In genomic region chr11:118326491-118326890, GRCm38 (mm10) we compare ENCODE assay signal across 12 mouse cellular contexts. TPM values are rescaled to one million over a fixed set of nuclear protein-coding genes. Genes with fewer than 3 reads are reported as not detected.
DNase-seq lines count a peak whose midpoint lies in the region; ATAC-seq and TF ChIP-seq lines count a peak whose summit lies in the region.
"Had no signal": no experiment of that assay in that cellular context is flagged by ENCODE, and none has a peak within 500 bp of the region (broad histone marks: within the 10 kb centered on the region; RNA-seq: fewer than 3 reads in every experiment).

No protein-coding gene starts in this region.

- no peak for DNase-seq in midbrain, embryonic 10.5 days (ENCODE audit: low spot score)
- DNase-seq in hindbrain, postnatal 0 days (ENCODE audit: low spot score) = no peak
- no peak for DNase-seq in right cerebral cortex, postnatal 10 days (ENCODE audit: low spot score in 2 of 2)
- no peak for DNase-seq in lung, adult 18-20 months
- DNase-seq: thymus, adult 18-20 months had no signal

- no peak overlapping the region for H3K9ac ChIP-seq in forebrain, embryonic 13.5 days
- H3K9ac ChIP-seq in forebrain, embryonic 12.5 days = no peak overlapping the region
- H3K9ac ChIP-seq in midbrain, embryonic 13.5 days (replicated peaks) = no peak overlapping the region
- H3K9ac ChIP-seq in hindbrain, postnatal 0 days (replicated peaks; ENCODE audit: low read length) = no peak overlapping the region
- no peak overlapping the region for H3K9ac ChIP-seq in stomach, embryonic 14.5 days (replicated peaks; ENCODE audit: low read depth, low read length)
- H3K9ac ChIP-seq: liver, embryonic 15.5 days had no signal

- no peak for TF ChIP-seq CTCF in hindbrain, postnatal 0 days (IDR thresholded peaks at IDR 0.05; ENCODE audit: low read depth)

- H3K27me3 ChIP-seq in forebrain, embryonic 13.5 days = no peaks in the 10 kb centered on the region
- no peaks in the 10 kb centered on the region for H3K27me3 ChIP-seq in forebrain, embryonic 12.5 days
- no peaks in the 10 kb centered on the region for H3K27me3 ChIP-seq in midbrain, embryonic 13.5 days
- H3K27me3 ChIP-seq in midbrain, embryonic 10.5 days (ENCODE audit: low read depth, poor library complexity, severe bottlenecking) = no peaks in the 10 kb centered on the region
- no peaks in the 10 kb centered on the region for H3K27me3 ChIP-seq in hindbrain, postnatal 0 days (ENCODE audit: insufficient read depth, low read length)
- no peaks in the 10 kb centered on the region for H3K27me3 ChIP-seq in stomach, embryonic 14.5 days (ENCODE audit: control insufficient read depth, insufficient read depth, low read length)

- peaks cover 31% of the 10 kb centered on the region for H3K4me1 ChIP-seq in forebrain, embryonic 13.5 days
- peaks cover 14% of the 10 kb centered on the region for H3K4me1 ChIP-seq in forebrain, embryonic 12.5 days
- peaks cover 30% of the 10 kb centered on the region for H3K4me1 ChIP-seq in midbrain, embryonic 13.5 days (replicated peaks)
- peaks cover 31% of the 10 kb centered on the region for H3K4me1 ChIP-seq in midbrain, embryonic 10.5 days
- peaks cover 30% of the 10 kb centered on the region for H3K4me1 ChIP-seq in hindbrain, postnatal 0 days (ENCODE audit: insufficient read depth, low read length)
- H3K4me1 ChIP-seq in stomach, embryonic 14.5 days (ENCODE audit: control insufficient read depth, insufficient read depth, low read length) = peaks cover 6% of the 10 kb centered on the region
- H3K4me1 ChIP-seq: liver, embryonic 15.5 days had no signal

- H3K4me2 ChIP-seq in forebrain, embryonic 13.5 days = no peak overlapping the region
- H3K4me2 ChIP-seq in forebrain, embryonic 12.5 days = no peak overlapping the region
- H3K4me2 ChIP-seq in midbrain, embryonic 13.5 days (replicated peaks) = no peak overlapping the region
- H3K4me2 ChIP-seq in hindbrain, postnatal 0 days (ENCODE audit: low read depth, low read length) = no peak overlapping the region
- H3K4me2 ChIP-seq in stomach, embryonic 14.5 days (replicated peaks; ENCODE audit: low read depth, low read length) = no peak overlapping the region
- H3K4me2 ChIP-seq: liver, embryonic 15.5 days had no signal

- H3K36me3 ChIP-seq in forebrain, embryonic 13.5 days (ENCODE audit: poor library complexity, severe bottlenecking) = peaks cover 17% of the 10 kb centered on the region
- peaks cover 11% of the 10 kb centered on the region for H3K36me3 ChIP-seq in forebrain, embryonic 12.5 days (replicated peaks)
- peaks cover 6% of the 10 kb centered on the region; the same call in 1 of the 2 replicates for H3K36me3 ChIP-seq in midbrain, embryonic 13.5 days
- H3K36me3 ChIP-seq in midbrain, embryonic 10.5 days = peaks cover 29% of the 10 kb centered on the region
- H3K36me3 ChIP-seq in hindbrain, postnatal 0 days (ENCODE audit: insufficient read depth, low read length) = no peaks in the 10 kb centered on the region
- no peaks in the 10 kb centered on the region; the same call in 1 of the 2 replicates for H3K36me3 ChIP-seq in stomach, embryonic 14.5 days (ENCODE audit: control insufficient read depth, insufficient read depth, low read length)
- H3K36me3 ChIP-seq: liver, embryonic 15.5 days had no signal

- 94% methylated on average over 4 of the region's 4 CpGs for WGBS in forebrain, embryonic 13.5 days
- 91% methylated on average over 4 of the region's 4 CpGs for WGBS in forebrain, embryonic 12.5 days
- 94% methylated on average over 4 of the region's 4 CpGs for WGBS in midbrain, embryonic 13.5 days
- 93% methylated on average over 4 of the region's 4 CpGs for WGBS in midbrain, embryonic 10.5 days
- 87% methylated on average over 4 of the region's 4 CpGs for WGBS in hindbrain, postnatal 0 days
- WGBS in stomach, embryonic 14.5 days = 79% methylated on average over 4 of the region's 4 CpGs

- H3K4me3 ChIP-seq in forebrain, embryonic 13.5 days = no peak overlapping the region
- H3K4me3 ChIP-seq in forebrain, embryonic 12.5 days (replicated peaks) = no peak overlapping the region
- no peak overlapping the region for H3K4me3 ChIP-seq in midbrain, embryonic 13.5 days (replicated peaks)
- no peak overlapping the region for H3K4me3 ChIP-seq in midbrain, embryonic 10.5 days
- no peak overlapping the region for H3K4me3 ChIP-seq in hindbrain, postnatal 0 days (ENCODE audit: low read length)
- H3K4me3 ChIP-seq in stomach, embryonic 14.5 days (ENCODE audit: low read depth, low read length) = no peak overlapping the region
- H3K4me3 ChIP-seq: liver, embryonic 15.5 days had no signal

- H3K27ac ChIP-seq in forebrain, embryonic 13.5 days = peak overlapping the region; percentile 68
- no peak overlapping the region for H3K27ac ChIP-seq in forebrain, embryonic 12.5 days
- H3K27ac ChIP-seq in midbrain, embryonic 13.5 days = peak overlapping the region; percentile 81; the same call in 1 of the 2 replicates
- no peak overlapping the region for H3K27ac ChIP-seq in midbrain, embryonic 10.5 days (replicated peaks)
- peak overlapping the region; percentile 86 for H3K27ac ChIP-seq in hindbrain, postnatal 0 days
- peak overlapping the region; percentile 23; the same call in 1 of the 2 replicates for H3K27ac ChIP-seq in stomach, embryonic 14.5 days (ENCODE audit: low read length)
- H3K27ac ChIP-seq: liver, embryonic 15.5 days had no signal

- H3K9me3 ChIP-seq in forebrain, embryonic 13.5 days (replicated peaks) = 0 out of 2 replicates have a peak, but pooled peaks cover 6% of the 10 kb centered on the region
- no peaks in the 10 kb centered on the region for H3K9me3 ChIP-seq in forebrain, embryonic 12.5 days
- peaks cover 3% of the 10 kb centered on the region; the same call in 1 of the 2 replicates for H3K9me3 ChIP-seq in midbrain, embryonic 13.5 days
- H3K9me3 ChIP-seq in midbrain, embryonic 10.5 days (replicated peaks) = peaks cover 3% of the 10 kb centered on the region; the same call in 1 of the 2 replicates
- H3K9me3 ChIP-seq in hindbrain, postnatal 0 days (ENCODE audit: low read length) = no peaks in the 10 kb centered on the region
- H3K9me3 ChIP-seq in stomach, embryonic 14.5 days (ENCODE audit: control insufficient read depth, low read depth, low read length) = no peaks in the 10 kb centered on the region
- H3K9me3 ChIP-seq: heart, embryonic 10.5 days; liver, embryonic 15.5 days had no signal

- no peak for ATAC-seq in forebrain, embryonic 13.5 days
- ATAC-seq in forebrain, embryonic 12.5 days (ENCODE audit: low FRiP score) = no peak
- ATAC-seq in midbrain, embryonic 13.5 days = no peak
- ATAC-seq in hindbrain, postnatal 0 days = no peak
- no peak for ATAC-seq in stomach, embryonic 14.5 days (ENCODE audit: insufficient number of reproducible peaks, insufficient read depth, low FRiP score, low read depth)

RNA-seq across cellular contexts. Expression of gene Cep295nl, which starts 15.8 kb away (rescaled TPM):
- 0.13 and 0.31 TPM in 2 replicates for polyA plus RNA-seq in forebrain, embryonic 13.5 days (2015; fragmentation: Nextera tagmentation; extraction: Ambion mirVana)
- 0.32 and 0.41 TPM in 2 replicates for polyA plus RNA-seq in forebrain, embryonic 12.5 days (2016; fragmentation: Nextera tagmentation; extraction: Ambion mirVana)
- polyA plus RNA-seq in midbrain, embryonic 13.5 days (2015; fragmentation: Nextera tagmentation; extraction: Ambion mirVana) = 0.17 and 0.22 TPM in 2 replicates
- polyA plus RNA-seq in midbrain, embryonic 10.5 days (2016; fragmentation: Nextera tagmentation; extraction: Ambion mirVana) = 0.06 and 0.21 TPM in 2 replicates
- 0.31 and 1.2 TPM in 2 replicates for total RNA-seq in hindbrain, postnatal 0 days (2014; rRNA removed)
- polyA plus RNA-seq in hindbrain, postnatal 0 days (2015; fragmentation: Nextera tagmentation; extraction: Ambion mirVana) = 0.20 and 0.47 TPM in 2 replicates
- polyA plus RNA-seq in stomach, embryonic 14.5 days (2014; fragmentation: Nextera tagmentation; extraction: Ambion mirVana) = 0.62 TPM in 1 of 2 replicates, not detected in the other
- polyA plus RNA-seq: liver, embryonic 15.5 days; small intestine, adult 2 months had no signal

RNA-seq across cellular contexts. Expression of gene Timp2, which starts 29.0 kb away (rescaled TPM):
- polyA plus RNA-seq in forebrain, embryonic 13.5 days (2015; fragmentation: Nextera tagmentation; extraction: Ambion mirVana) = 36.0 and 38.8 TPM in 2 replicates
- polyA plus RNA-seq in forebrain, embryonic 12.5 days (2016; fragmentation: Nextera tagmentation; extraction: Ambion mirVana) = 47.0 and 48.0 TPM in 2 replicates
- polyA plus RNA-seq in midbrain, embryonic 13.5 days (2015; fragmentation: Nextera tagmentation; extraction: Ambion mirVana) = 37.2 and 42.2 TPM in 2 replicates
- polyA plus RNA-seq in midbrain, embryonic 10.5 days (2016; fragmentation: Nextera tagmentation; extraction: Ambion mirVana) = 29.0 and 32.1 TPM in 2 replicates
- 164 and 170 TPM in 2 replicates for total RNA-seq in hindbrain, postnatal 0 days (2014; rRNA removed)
- polyA plus RNA-seq in hindbrain, postnatal 0 days (2015; fragmentation: Nextera tagmentation; extraction: Ambion mirVana) = 102 and 118 TPM in 2 replicates
- polyA plus RNA-seq in stomach, embryonic 14.5 days (2014; fragmentation: Nextera tagmentation; extraction: Ambion mirVana) = 101 and 109 TPM in 2 replicates

RNA-seq across cellular contexts. Expression of gene Usp36, which starts 36.4 kb away (rescaled TPM):
- polyA plus RNA-seq in forebrain, embryonic 13.5 days (2015; fragmentation: Nextera tagmentation; extraction: Ambion mirVana) = 14.1 and 16.9 TPM in 2 replicates
- 17.1 and 19.6 TPM in 2 replicates for polyA plus RNA-seq in forebrain, embryonic 12.5 days (2016; fragmentation: Nextera tagmentation; extraction: Ambion mirVana)
- 16.3 and 16.8 TPM in 2 replicates for polyA plus RNA-seq in midbrain, embryonic 13.5 days (2015; fragmentation: Nextera tagmentation; extraction: Ambion mirVana)
- 20.4 and 23.6 TPM in 2 replicates for polyA plus RNA-seq in midbrain, embryonic 10.5 days (2016; fragmentation: Nextera tagmentation; extraction: Ambion mirVana)
- 19.7 and 20.6 TPM in 2 replicates for total RNA-seq in hindbrain, postnatal 0 days (2014; rRNA removed)
- polyA plus RNA-seq in hindbrain, postnatal 0 days (2015; fragmentation: Nextera tagmentation; extraction: Ambion mirVana) = 12.6 and 12.8 TPM in 2 replicates
- 17.5 and 19.1 TPM in 2 replicates for polyA plus RNA-seq in stomach, embryonic 14.5 days (2014; fragmentation: Nextera tagmentation; extraction: Ambion mirVana)

Comparison
In these comparisons a context has a peak if more than half of its experiments do, and no peak if none do; other contexts are left out.
1. H3K27ac ChIP-seq: peak in forebrain, embryonic 13.5 days (single experiment), midbrain, embryonic 13.5 days (single experiment), hindbrain, postnatal 0 days (single experiment) and stomach, embryonic 14.5 days (single experiment); none in forebrain, embryonic 12.5 days (single experiment) and midbrain, embryonic 10.5 days (single experiment).